Mouse (Mus musculus): ENCODE measurements around the gene Selp.
A peak's percentile ranks its signal among the peaks of the same experiment; 100 is the strongest.

The Selp gene

DNA sequence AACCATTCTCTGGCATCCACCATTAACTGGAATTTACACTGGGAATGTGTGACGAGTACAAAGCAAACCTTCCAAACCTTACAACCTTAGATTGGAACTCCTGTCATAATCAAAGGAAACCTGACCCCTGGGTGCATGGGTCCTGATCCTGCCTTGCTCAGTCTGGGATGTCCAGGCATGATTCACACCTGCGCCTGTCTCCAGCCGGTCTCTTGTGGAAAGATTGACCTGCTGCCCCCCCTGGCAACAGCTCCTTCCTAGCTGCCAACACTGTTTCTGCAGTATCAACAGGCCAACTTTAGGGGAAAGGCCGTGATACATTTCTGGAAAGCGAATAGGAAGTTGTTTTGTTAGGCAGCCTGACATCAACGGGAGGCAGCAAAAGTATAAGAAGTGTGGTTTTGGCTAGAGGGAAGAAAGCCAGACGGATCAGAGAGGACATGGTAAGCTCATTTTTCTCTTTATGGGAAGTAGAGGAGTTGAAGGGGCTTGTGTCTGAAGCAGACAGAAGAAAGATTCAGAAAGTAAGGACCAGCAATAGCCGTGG, at the start of gene Selp:
Selp (plus strand) TSS at position 318 of the 547 bp plus-strand sequence.
- no peak for DNase-seq (ENCODE audit: low read depth, low spot score)

DNA sequence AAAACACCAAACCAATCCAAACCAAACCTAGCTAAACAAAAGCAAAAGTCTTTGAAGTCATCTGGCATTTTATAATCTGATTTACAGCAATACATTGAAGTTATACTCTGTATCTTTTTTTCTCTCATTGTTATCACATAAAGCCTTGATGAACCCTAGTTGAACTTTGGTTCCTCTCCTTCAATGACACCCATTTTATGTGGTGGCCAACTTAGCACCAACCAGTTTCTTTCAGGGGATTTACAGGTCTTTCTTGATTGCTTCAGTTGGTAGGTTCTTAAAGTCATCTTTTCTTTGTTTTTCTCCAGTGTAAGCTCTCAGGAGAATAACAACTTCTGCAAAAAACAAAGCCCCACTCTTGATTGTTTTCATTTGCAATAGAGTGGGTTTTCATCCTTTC, 45.8 kb upstream of the Selp start:
- no peak for DNase-seq (ENCODE audit: low read depth, low spot score)

DNA sequence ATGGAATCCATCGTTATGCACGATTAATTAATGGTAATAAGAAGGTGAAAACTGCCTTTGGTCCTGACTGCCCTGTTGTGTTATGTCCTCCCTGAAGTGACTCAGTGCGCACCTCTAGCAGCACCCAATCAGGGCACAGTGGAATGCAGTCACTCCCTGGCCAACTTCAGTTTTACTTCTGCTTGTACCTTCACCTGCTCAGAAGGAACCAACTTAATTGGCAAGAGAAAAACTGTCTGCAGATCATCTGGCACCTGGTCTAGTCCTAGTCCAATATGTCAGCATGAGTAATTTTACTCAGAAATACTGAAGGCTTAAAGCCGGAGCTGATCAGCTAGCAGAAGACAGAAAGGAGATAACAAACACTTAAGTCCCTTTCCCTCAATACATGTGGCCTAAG, 44.6 kb upstream of the Selp start:
- no peak for DNase-seq (ENCODE audit: low read depth, low spot score)

DNA sequence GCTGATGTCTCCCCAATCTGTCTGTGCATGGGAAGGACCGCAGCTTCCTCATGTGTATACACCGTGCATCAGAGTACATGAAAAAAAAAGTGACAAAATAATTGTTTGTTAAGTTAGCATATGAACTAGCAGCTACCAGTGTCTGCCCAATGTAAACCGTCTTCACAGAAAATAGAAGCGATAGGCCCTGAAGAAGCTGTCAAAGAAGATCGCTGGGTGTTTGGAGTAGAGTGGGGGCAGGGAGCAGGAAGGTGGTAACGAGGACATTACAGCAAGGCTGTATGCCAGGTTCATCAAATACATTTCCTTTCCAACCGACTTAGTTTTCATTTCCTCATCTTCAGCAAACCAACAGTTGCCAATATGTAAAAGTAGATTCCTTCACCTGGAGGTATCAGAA, 44.0 kb upstream of the Selp start:
- DNase-seq (ENCODE audit: low read depth, low spot score) = no peak

DNA sequence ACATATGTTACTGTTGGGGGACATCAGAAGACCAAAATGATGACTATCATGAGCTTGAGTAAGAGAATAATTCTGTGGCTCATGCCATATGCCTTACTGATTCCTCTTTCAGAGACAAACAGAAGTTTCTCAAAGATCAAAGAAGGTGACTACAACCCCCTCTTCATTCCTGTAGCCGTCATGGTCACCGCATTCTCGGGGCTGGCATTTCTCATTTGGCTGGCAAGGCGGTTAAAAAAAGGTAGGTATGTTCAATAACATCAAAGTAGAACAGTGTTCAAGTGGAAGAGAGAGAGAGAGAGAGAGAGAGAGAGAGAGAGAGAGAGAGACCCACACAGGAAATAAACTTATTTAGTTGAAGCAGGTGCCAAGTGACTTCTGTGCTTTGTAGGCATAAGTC, 43.1 kb upstream of the Selp start:
- no peak for DNase-seq (ENCODE audit: low read depth, low spot score)

DNA sequence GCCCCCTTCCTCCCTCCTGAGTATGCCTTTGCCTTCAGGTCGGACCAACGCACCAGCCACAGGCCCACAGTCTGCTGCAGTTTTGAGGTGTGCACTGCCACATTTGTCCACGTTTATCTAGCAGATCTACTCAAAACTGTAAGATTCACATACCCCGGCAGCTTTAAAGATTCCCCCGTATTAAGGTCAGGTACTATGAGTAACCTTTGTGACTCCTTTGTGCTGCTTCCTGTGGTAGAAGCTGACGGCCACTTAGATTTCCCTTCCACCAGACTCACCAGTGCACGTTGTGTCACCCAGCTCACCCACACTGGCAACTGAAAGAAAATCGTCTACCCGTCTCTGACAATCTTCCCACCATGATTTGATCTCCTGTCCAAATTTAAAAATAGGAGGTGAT, 42.0 kb upstream of the Selp start:
- no peak for DNase-seq (ENCODE audit: low read depth, low spot score)

DNA sequence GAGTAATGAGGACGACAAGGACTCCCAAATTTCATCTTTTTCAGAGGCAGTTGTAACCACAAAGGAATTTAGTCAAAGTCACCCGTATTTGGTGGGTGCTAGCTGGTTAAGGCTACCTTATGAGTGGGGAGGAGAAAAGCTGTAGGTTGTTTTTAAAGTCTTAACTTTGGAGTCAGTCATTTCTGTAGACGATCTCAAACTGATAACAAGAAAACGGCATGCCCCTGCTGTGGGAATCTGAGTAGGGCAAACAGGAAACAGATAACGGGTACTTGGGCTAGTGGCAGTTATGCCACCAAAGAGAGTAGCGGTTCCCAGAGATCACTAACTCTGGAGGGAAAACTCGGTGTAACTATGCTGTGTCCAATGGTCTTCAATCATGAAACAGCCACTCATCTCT, 41.3 kb upstream of the Selp start:
- DNase-seq (ENCODE audit: low read depth, low spot score) = no peak

DNA sequence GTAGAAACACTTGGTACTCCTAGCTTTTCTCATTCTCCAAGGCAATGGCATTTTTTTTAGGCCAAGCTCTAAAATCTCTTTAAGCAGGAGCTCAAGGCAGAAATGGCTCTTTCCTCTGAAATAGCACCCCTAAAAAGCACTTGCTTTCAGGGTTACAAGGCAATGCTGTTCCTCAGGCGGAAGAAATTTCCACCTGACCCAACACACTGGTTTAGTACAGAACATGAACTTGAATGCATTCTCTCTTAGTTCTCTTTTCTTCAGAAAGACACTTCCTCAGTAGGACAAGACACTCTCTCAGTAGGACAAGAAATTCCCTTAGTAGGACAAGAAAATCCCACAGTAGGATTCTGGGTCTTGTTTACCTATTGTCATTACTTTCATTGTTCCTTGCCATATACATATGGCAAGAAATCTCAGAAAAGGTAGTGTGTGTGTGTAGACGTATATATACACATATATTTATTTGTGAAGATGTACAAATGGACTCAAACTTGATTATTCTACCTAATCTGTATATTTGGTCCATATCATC, 40.4 kb upstream of the Selp start:
- DNase-seq (ENCODE audit: low read depth, low spot score) = no peak

DNA sequence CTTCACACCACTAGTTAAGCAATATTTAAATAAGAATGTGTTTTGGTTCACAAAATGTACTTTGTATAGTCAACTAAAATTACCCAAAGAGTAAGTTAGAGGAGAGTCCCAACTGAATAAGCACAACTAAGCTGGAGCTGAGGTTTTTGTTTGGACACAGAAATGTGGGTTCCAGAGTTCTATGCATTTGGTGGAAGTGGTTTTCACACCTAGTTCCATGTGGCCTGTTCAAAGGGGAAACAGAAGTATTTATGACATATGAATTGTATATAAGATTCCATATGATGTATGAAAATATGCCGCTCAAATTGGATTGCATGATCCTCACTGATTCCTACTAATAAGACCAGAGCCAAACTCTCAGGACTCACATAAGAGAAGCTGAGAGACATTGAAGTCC, 39.6 kb upstream of the Selp start:
- no peak for DNase-seq (ENCODE audit: low read depth, low spot score)

DNA sequence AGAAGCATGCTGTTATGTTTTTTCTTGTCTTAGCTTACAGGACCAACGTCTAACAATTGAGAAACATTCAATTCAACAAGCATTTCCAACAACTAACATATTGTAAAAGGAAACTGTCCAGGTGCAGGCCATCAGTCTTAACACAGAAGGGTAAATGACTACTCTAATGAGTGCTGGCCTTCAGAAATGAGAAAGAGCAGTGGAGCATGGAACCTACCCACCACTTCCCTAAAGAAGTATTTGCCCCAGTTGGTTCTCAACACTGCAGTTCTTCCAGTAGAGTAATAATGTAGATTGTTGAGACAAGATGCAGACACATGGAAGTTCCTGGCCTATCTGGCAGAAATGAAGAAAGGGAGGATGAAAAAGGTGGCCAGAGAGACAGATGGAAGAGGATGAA, 38.6 kb upstream of the Selp start:
- no peak for DNase-seq (ENCODE audit: low read depth, low spot score)

DNA sequence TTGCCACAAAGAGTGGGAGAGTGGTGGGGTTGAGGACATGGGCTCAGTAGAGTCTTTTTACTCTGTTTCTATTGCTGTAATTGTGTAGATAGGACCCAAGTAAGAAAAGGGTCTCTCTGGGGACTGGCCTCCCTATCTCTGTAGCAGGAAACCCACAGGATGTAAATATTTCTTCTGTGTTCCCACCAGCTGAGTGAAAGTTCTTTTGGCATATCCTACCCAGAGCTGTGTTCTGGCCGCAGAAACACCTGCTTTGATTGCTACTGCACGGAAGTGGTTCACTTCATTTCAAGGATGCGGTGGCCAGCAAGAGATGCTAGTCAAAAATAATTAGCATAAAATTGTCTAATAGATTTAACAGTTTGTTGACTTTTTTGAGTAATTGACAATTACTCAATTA, 38.0 kb upstream of the Selp start:
- no peak for DNase-seq (ENCODE audit: low read depth, low spot score)

DNA sequence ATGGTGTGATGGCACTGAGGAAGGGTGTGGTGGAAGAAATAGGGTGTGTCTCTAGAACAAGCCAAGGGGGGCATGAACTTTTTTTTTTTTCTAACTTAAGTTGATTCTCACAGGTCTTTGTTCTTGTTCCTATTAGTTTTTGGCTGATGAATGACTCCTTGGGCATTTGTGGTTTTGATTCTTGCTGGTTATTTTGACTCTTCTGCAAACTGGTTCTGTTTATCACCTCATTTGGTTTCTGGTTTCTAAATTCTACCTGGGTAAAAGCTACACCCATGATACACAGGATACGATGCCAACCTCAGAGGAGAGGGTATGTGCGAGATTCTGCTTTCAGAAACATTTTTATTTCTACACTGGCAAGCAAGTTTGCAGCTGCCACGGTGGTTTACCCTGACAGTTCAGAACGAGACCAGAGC, 36.7 kb upstream of the Selp start:
- DNase-seq (ENCODE audit: low read depth, low spot score) = no peak

DNA sequence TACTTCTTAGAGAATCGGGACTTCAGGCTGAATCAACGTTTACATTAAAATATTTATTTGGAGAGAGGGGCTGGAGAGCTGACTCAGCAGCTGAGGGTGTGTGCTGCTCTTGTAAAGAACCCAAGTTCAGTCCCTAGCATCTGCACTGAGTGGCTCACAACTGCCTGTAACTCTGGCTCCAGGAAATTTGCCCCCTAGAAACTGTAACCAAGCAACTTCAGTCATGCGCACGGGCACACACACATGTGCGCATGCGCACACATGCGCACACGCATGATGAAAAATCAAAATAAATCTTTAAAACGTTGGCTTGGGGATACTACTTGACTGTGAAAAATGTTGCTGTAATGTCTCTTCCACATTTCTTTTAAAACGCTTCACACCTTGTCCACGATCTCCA, 36.0 kb upstream of the Selp start:
- peak; percentile 10 for DNase-seq (ENCODE audit: low read depth, low spot score)

DNA sequence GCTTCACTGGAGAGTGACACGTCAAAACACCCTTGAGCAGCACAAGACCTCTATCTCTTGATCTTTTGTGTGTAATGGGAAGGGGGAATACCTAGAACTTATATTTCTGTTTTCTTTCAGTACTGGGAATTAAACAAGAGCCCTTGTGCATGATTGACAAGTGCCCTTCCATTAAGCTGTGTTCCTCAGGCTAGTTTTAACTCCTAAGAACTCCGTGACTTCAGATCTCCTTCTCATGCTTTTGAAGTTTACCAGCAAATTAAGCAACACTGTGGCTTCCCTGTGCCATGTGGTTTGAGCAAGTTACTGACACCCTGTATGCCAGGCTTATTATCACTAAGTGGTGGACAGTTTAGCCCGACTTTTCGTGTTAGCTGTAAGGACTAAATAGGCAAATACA, 32.0 kb upstream of the Selp start:
- no peak for DNase-seq (ENCODE audit: low read depth, low spot score)

DNA sequence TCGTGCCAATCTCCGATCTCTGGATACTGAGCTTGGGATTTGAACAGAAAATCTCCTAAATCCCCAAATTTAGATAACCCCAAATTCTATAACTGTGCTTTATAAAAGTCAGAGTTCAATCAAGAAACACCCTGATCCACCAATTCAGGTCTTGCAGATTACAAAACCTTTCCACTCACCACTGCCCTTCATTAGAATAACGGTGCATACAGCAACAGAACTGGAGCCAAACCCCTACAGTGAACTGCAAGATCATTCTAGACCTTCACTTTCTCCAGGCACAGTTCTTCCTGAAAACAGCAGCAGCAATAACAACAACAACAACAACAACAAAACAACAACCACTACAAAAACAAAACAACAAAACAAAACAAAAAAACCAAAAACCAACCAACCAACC, 28.3 kb upstream of the Selp start:
- DNase-seq (ENCODE audit: low read depth, low spot score) = no peak

DNA sequence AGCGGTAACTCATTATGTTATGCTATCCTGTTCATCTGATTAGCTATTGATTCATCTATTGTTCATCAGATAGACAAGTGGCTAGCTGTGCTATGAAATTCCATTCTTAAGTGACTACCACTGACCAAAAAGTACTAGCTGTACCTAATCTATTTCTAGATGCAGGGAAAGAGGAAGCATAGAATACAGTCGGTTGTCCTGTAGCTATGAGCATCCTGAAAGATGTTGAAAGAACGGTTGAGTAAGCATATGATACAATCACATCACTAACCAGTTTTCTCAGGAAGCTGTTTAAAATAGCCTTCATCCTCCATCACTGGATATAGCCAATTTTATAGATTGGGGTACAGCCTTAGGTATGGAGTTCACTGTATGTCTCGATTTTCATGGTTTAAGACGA, 27.2 kb upstream of the Selp start:
- DNase-seq (ENCODE audit: low read depth, low spot score) = no peak

DNA sequence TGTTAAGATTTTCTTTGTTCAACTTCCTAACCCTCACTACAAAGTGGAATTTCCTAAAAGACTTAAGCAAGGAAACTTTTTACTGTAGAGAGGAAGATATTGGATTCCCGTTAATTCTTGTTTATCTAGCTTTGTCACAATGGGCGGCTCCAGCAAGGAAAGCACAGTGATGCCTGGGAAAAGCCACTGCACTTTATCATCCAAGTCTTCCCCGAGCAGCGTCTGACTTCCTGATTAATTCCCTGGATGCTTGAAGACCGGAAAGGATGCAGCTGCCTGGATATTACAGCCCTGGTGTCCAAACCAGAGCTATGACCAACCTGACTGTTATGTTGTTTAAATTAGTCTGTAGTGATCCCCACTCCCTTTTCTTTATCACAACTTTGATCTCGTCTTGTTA, 18.3 kb upstream of the Selp start:
- DNase-seq (ENCODE audit: low read depth, low spot score) = no peak

DNA sequence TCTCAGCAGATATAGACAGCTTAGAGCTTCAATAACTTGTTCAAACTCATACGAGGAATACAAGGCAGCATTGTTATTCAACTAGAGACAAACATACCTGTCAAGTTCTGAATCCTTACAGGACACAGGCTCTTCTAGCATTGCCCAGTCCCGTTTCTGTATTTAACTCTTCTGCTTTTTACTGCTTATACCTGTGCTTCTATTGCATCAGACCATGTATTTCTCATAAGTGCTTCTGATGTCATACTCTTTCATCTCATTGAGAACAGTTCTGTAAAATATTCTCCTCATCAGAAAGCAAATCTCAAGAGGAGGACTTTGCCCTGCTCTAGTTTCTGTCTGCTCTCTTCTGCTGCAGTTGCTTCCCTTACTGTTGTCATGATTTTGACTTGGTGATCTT, 17.2 kb upstream of the Selp start:
- DNase-seq (ENCODE audit: low read depth, low spot score) = no peak

DNA sequence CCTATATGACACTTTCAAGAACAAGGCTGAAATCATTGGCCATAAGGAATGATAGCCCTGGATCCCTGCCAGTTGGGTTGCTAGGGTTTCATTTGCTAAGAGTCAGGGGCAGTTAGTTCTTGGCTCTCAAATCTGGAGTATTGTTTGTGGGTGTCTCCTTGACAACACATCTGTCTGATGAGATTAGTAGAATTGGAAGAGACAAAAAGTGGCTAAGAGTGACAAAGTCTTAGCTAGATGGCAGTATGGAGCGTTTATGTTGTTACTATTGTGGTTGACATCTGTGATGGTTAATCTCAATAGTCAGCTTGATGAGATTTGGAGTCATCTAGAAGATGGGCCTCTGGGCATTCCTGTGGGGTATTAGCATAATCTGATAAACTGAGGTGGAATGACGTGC, 16.7 kb upstream of the Selp start:
- no peak for DNase-seq (ENCODE audit: low read depth, low spot score)

DNA sequence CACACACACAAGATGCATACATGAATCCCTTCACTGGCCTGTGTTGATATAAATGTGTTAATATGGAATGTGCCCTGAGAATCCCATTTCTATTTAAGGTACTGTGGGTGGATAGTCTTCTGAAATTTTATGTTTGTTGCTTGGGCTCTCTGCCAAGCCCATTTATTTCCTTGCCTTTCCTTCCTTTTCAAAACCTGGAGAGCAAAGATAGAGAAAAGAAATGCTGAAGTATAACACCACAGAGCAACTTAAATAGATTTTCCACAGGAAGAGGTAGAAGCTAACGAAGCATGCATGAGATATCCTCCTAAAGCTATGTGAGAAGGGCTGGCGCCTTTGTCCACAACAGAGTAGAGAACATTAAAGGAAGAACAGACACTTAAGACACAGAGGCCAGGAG, 5.3 kb upstream of the Selp start:
- DNase-seq (ENCODE audit: low read depth, low spot score) = no peak

DNA sequence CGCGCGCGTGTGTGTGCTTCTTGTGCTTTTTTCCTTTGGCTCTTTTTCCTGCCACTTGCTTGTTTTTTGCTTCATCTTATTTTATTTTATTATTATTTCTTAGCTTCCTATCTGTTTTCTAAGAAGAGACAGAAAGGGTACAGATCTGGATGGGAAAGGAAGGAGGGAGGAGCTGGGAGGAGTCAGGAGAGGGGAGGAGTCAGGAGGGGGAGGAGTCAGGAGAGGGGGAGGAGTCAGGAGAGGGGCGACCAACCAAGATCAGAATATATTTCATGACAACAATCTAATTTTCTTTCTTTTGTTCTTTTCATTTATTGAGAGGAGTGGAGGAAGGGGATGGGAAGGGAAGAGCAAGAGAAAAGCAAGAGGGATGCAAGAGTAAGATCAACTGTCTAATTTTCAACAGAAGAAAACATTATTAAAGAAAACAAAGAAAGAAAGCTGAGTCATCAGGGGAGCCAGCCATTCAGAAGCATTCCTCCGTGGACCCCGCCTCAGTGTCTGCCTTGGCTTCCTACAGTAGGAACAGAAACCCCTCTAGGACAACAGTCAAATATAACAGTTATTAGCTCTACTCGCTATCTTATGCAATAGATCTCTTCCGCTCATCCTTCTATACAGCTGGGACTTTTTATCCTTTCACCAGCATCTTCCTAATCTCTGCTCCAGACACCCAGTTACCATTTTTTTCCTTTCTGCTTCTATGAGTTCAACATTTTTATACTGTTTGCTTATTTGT, 4.3 kb upstream of the Selp start:
- peak; percentile 44 for DNase-seq (ENCODE audit: low read depth, low spot score)

DNA sequence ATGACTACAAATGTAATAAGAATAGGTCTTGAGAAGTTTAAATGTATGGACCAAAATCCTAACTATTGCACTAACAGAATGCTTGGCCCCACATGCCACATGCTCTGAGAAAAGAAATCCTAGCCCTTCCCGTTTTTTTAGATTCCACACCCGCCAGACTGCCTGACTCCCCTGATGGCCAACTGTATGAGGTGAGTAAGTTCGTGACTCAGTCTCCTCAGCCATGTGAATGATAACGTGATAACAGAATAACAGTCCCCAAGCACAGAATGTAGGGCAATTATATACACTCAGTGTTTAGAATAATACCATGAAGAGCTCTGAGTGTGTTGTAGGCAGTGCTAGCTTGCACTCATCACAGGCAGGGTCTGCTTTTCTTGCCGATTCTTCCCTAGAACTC, 784 bp upstream of the Selp start:
- DNase-seq (ENCODE audit: low read depth, low spot score) = no peak

DNA sequence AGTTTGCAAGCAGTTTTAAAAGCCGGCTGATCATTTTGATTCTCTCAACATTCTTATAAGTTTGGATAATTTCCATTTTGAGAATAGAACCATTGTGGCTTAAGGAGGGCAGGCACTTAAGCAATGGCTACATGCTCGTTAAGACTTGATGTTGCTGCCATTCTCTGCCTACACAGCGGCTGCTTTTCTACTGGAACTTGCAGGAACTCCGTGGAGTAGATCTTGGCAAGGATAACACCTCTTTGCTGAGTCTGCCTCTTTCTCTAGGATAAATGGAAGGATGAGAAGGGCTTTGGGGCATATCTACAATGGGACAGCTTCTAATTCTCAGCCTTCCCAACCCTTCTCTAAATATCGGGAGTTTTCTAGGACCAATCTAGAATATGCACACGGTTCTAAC, 583 bp downstream of the Selp start:
- DNase-seq (ENCODE audit: low read depth, low spot score) = no peak

DNA sequence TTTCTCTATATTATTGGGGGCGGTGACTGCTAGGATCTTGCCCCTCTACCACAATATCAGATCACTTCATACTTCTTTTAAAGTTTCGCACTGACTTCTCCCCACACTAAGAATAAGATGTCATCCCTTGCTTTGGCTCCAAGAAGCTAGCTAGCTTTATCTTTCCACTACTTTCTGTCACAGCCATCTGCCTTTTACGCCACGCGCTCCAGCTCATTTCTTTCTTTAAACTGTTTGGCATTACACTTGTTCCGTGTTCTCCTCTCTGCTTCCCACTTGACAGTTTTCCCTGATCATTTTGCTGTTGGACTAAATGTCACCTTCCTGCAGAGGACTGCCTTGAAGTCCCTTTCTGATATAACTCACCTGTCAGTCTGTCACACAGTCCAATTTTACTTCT, 2.8 kb downstream of the Selp start:
- DNase-seq (ENCODE audit: low read depth, low spot score) = no peak

All from R1 (cell line).